Mouse (Mus musculus) cortical plate, adult 2 months (tissue): ENCODE measurements at regions not wholly inside any gene's neighbourhood (a gene's known extent, or its start where the extent isn't known, plus 50 kb on each side); places are given as distances from the start of the nearest gene placed in this dataset.

Experiments used
- CTCF ChIP-seq: fragments of 200-500 bp; IDR thresholded peaks from 2 replicates; pipeline ENCODE4 v1.5.1; 2011; ENCODE audit warnings: mild to moderate bottlenecking, control low read depth, low read length; ENCODE audit not compliant: insufficient read depth; ENCODE audit errors: extremely low read depth
- POLR2A ChIP-seq: fragments of 200-500 bp; IDR thresholded peaks from 2 replicates; pipeline ENCODE4 v1.6.1; 2011; ENCODE audit warnings: mild to moderate bottlenecking, low read length, control low read depth; ENCODE audit not compliant: insufficient read depth; ENCODE audit errors: extremely low read depth

DNA sequence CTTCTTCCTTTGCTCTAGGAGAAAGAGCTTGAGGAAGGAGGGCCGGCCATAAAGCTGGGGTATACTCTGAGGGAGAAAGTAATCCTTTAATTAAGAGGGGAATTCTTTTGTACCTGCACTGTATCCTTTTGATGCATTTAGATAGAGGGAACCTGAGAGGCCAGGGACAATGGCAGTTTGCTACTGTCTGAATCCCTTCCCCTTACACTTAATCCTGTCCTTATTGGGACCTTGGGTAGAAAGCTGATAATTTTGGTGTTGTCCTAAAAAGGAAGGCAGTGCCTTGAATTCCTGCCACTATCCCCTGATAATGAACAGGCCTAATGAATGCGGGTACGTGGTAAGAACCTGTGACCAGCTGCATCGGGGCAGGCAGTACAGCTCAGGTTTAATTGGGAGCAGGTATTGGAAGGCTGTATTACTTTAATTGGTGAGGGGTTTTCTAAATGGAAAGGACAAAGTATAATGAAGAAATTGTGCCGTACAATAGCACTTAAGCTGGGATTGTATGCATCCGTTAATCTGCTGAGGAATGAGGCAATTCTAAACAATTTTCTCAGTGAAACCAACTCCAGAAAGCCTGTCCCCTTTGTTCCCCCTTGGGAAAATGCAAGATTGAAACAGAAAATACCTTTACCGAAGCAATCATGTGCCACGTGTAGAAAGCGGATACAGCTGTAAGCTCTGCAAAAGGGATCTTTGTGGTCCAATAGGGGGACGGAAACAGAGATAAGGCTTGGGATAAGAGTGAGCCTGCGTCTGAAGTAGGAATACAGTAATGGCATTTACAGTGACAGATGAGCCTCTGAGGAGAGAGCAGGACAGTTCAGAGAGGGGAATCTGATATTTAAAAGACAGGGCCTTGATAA is 776.9 kb upstream of the Pou3f3 start:
- TF ChIP-seq CTCF (no peak), POLR2A (no peak)
